Mouse (Mus musculus) monocyte, adult 5-6 weeks (primary cell): ENCODE measurements around the gene Arhgap17. TPM values are rescaled to one million over a fixed set of nuclear protein-coding genes. Genes with fewer than 3 reads are reported as not detected.

ENCODE experiments used
- ATAC-seq: fragments of 153-309, 156-312 bp; replicated peaks from 2 replicates; pipeline ENCODE4 v1.8.0; 2017; ENCODE audit warnings: mild to moderate bottlenecking; ENCODE audit not compliant: low TSS enrichment, insufficient number of reproducible peaks, severe bottlenecking, poor library complexity, low FRiP score
- total RNA-seq: library from RNA; stranded (forward); fragments of 200-1000, 200-491, 200-594 nt; gene quantifications from 3 replicates; pipeline ENCODE4 v1.2.3, GENCODE M21; 2017

Arhgap17 gene
- total RNA-seq, result 32.6 to 77.7 TPM (median 39.3 TPM) in 3 replicates

DNA sequence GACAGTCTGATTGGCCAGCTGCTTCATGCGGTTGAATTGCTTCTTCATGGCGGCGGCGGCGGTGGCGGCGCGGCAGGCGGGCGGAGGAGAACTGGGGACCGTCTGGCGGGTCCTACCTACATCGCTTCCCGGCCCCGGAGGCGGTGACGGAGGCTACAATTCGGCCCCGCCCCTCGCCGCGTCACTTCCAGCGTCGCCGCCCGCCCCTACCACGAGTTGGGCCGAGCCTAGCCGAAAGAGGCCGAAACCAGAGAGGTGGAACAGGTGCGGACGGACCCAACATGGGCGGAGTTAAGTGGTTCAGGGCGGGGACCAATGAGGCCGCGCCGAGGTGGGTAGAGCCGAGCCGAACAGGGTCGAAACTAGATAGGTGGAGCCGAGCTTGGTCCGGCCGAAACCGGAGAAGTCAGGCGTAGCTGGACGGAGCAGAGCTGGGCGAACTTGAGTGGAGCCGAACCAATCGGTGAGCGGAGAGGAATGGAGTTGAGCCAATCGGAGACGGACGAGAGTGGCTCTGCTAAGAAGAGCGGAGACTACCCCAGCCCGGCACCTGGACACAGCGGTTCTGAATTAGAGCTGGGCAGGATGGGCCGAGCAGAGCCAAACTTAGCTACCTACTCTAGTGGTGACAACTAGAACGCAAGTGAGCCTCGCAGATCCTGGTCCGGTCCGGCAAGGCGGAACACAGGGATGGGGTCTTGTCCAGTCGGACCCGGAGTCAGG is at the start of gene Arhgap17, which contains the start of gene Lcmt1:
TSS of gene Arhgap17 (minus strand) at position 157 of the 723 bp plus-strand sequence.
TSS of gene Lcmt1 (plus strand) at position 26 of the 723 bp plus-strand sequence.
- peak; percentile 82 for ATAC-seq

DNA sequence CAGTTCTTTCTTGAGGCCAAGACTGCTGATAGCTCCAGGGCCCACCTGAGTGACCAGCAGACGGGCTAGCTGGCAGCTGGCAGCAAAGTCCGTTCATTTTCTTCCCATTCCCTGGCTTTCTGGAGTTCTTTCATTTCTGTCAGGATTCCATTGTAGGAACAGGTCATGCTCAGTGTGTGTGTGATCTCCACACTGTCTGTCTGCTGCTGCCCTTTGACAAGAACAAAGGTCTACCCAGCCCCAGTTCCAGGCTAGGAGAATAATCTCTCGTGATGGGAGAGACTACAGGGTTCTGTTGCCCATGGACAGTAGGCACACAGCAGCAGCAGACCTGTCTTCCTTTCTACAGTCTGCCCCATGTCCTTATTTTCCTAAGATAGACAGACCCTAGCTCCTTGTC is 47.9 kb upstream of the Arhgap17 start:
- ATAC-seq, result no peak

DNA sequence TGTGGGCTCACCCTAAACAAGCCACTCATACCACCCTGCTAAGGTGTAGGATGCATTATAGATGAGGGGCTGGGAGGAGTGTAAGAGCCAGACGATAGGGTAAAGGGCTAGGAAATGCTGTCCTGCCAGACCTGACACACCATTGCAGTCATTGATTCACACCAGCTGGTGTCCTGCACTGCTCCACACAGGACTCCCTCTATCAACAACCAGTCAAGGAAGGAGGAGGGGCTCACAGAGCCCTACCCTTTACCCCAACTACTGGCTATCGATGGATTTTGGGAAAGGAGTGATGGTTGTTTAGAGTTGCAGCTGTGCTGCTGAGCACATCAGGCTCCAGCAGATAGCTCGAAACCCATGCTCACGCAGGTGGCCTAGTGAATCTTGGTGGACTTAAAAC is 47.1 kb upstream of the Arhgap17 start:
- ATAC-seq, result no peak

DNA sequence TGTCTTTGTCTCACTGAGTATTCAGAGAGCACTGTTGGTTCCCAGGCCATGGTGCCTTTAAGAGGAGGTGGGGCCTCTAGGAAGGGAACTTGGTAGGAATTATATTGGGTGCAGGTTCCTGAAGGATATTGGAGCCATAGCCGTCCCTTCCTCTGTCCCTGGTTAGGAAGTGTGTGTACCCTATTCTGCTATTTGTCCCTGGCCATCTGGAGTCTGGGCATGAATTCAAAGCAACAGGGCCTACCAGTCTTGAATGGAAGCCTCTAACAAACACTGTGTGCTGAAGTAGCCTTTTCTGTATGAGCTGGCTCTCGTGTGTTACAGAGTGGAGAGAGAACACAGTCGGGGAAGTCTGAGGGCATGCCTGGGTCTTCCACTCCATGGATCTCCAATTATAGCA is 42.4 kb upstream of the Arhgap17 start:
- ATAC-seq, result no peak

DNA sequence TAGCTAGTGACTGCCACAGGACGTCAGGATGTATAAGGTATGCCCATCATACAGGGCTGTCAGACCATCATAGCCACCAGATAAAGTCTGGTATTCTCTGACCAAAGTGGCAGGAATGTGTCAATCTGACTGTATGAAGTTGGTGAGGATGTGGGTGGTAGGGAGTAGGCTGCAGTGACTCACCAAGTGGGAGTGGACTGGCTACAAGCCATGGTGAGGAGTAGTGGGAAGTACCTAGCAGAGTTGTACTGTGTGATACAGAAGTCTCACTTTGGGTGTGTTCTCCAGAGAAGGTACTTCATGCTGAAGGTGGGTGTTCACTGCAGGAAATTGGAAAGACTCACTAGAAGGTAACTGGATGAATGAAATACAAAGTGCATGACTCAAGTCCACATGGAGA is 41.4 kb upstream of the Arhgap17 start:
- peak; percentile 97 for ATAC-seq

DNA sequence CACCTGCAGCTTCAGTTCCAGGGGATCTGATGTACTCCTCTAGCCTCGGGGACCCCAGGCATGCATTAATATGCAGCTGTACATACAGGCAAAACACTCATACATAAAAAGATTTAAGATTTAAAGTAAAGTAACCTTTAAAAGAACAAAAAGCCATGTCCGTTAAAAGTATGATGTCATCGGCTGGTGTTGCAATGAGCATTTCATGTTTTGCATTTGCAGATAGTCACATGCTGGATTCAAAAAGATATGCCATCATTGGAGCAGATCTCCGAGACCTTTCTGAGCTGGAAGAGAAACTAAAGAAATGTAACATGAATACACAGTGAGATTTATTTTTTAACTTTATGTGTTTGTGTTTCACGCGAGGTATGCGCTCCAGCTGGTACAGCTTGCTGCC is 40.8 kb upstream of the Arhgap17 start:
- peak; percentile 38; the same call in 1 of the 2 replicates for ATAC-seq

DNA sequence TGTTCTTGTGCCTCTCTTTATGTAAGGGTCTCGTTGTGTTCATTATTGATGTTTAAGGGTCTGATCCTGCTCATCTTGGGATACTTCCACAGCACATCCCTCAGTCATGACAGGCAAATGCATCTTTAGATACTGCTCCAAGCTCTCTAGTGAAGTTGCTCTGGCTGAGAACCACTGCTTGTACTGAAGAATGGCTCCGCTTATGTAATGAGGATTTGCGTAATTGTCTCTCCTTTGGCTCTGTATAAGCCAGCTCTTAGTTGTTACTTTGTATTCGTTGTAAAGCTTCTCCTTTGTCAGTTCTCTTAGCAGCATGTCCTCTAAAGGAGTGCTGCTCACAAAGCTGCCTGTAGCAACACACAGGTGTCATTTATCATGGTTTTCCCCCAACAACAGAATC is 37.3 kb upstream of the Arhgap17 start:
- ATAC-seq, result no peak

DNA sequence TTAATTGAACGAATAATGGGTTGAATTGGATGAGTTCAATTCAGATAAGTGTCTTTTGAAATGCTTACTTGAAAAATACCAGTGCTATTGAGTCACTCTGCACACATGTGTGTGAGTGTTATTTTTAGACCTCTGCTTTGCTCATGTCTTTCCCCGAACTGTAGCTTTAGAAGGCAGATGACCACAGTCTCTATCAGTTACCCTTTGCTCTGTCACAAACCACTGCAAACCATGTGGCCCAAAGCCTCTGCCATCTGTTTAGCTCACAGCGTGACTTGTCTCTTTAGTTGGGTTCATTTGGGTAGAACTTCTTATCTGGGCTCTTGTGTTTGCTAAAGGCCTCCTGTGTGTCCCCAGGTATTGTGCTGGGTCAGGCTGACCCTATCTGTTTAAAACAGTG is 35.9 kb upstream of the Arhgap17 start:
- no peak for ATAC-seq

DNA sequence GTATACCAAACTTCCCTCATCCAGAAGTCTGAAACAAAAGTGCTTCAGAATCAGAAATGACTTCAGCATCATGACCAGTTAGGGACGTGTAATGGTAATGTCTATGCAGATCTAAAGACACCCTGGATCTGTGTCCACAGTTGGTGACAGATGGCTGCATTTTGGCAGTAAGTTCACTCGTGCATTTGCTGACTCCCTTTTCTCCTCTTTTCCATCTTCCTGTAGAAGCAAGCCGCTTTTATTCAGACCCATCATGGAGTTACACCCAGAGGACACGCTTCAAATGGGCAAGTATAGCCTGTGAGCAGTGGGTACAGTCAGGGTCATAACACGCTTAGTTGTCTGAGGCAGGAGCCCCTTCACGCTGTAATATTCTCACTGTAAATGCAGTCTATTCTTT is 34.5 kb upstream of the Arhgap17 start:
- ATAC-seq, result no peak

DNA sequence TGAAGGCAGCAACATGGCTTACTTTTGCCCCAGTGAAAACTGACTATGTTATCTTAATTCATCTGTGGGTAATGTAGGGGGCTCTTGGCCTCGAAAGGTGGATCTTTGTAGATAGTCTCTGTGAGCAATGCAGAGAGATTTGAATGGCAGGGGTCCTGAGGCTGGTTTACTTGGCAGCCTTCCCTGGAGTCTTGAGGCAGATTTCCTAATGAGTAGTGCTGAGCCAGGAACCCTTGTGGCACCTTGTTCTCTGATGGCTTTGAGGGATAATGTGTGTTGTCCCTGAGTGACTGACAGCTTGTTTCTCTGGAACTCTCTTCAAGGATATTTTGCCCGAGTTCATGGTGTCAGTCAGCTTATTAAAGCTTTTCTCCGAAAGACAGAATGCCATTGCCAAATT is 31.4 kb upstream of the Arhgap17 start:
- no peak for ATAC-seq

DNA sequence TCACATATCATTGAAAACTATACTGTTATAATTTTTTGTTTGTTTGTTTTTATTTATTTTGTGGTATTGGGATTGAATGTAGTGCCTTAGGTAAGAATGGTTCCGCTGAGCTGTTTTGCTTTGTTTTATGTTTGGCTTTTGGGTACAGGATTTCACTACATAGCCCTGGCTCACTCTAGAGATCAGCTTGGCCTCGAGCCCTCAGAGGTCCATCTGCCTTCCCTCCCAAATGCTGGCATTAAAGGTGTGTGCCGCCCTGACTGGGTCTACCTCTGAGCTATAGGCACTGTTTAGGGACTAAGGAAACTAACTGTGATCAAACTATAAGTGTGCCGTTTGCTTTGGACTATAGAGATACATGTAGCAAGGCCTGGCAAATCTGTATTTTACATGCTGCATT is 29.6 kb upstream of the Arhgap17 start:
- no peak for ATAC-seq

DNA sequence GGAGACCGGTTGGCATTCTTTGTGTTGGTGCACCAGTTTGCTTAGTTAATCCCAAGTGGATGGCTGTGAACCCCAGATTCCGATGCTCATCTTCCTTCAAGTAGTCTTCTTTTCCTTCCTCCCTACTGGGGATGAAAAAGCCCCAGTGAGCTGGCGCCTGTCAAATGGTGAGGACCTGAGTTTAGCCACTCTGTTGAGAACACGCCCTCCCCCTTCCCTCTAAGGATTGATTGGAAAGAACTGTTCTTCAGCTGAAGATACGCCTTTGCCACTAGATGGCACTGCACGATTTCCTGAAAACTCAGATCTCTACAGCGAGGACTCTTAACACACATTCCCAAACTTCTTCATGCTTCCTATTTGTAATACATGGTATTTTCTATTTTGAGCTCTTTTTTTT is 29.1 kb upstream of the Arhgap17 start:
- ATAC-seq, result no peak; the same call in 1 of the 2 replicates

DNA sequence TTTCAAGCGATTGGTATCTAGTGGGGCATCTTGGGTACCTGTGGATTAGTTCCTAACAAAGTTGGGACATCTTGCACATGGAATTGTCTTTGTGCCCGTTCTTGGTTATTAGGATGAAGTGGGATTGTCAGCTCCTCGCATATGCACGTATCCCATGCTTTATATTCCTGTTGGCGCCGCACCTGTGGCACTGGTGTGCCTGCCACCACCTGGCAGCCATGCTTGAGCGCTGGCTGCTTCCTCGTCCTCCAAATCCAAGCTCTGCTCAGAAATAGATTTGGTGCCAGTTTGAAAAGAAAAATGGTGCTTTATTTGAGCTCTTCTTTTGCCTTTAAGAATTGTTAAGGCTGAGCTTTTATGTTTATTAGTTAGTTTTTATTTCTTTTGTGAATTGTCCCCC is 28.2 kb upstream of the Arhgap17 start:
- ATAC-seq, result no peak

DNA sequence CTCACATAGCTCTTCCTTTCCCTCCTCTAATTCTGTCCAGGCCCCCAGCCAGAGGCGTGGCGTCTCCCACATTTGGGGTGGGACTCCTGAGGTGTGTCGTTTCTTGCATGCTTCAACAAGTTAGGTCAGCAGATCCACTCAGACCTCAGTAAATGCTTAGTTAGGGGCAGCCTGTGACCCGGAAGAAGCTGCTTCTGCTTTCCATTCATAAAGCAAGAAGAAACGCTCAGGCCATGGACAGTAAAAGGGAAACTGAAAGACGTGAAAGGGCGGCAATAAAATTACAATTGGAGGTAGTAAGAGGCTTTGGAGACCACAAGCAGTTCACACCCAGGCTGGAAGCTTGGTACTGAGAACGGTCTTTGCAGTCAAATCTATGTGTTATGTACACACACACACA is 27.7 kb upstream of the Arhgap17 start:
- peak; percentile 66 for ATAC-seq

DNA sequence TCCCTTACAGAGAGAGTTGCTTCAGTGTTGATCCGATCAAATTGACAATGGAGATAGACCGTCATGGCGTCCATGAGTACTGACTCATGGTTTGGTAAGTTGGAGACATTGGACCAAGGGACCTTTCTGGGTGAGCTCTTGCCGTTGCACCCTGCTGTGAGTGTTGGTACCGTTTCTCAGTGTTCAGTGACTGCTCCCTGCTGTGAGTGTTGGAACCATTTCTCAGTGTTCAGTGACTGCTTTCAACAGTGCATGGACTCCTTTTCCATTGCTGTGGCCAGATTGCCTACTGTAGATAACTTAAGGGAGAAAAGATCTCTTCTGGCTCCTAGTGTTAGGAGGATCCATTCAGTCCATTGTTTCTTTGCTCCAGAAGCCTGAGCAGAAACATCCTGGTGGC is 27.2 kb upstream of the Arhgap17 start:
- no peak for ATAC-seq

DNA sequence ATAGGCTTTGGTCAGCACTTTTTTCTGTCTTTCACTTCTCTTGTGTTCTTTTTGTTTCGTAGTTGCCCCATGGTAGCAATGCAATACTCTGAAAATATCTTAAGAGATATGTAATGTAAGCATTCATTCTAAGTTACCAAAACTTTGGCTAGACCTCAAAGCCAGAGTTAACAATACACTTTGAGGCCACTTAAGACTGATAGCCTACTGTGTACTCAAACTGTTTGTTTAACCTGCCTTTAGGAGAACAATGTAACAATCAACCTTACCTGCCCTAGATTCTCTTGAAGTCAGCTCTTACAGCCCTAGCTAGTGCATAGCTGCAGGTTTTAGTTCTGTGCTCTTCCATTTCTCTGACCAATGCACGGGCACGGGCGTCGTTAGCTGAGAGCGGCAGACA is 24.6 kb upstream of the Arhgap17 start:
- no peak for ATAC-seq

DNA sequence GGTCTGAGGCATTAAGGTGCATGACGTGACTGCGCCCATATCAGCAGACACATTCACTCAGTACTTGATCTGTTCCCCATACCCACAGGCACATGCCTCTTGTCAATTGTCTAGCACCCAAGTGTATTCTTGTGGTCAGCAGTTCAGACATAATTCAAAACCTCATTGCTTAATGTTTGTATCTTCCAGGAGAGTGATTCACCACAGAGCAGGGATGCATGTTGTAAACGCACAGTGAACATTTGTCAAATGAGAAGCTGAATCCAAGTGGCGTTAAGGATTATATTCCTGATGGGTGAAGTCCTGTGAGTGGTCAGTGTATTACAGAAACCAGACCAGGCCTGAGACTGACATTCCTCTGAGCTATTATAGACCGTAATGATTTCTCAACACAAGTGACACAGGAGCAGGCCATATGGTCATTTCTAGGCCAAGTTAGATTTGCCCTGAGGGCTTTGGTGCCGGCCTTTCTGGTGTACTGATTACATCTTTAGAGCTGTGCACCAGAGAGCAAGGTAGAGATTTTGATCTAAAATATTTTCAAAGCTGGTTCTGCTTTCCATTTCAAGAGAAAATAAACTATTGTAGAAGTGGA is 20.1 kb upstream of the Arhgap17 start:
- no peak for ATAC-seq

DNA sequence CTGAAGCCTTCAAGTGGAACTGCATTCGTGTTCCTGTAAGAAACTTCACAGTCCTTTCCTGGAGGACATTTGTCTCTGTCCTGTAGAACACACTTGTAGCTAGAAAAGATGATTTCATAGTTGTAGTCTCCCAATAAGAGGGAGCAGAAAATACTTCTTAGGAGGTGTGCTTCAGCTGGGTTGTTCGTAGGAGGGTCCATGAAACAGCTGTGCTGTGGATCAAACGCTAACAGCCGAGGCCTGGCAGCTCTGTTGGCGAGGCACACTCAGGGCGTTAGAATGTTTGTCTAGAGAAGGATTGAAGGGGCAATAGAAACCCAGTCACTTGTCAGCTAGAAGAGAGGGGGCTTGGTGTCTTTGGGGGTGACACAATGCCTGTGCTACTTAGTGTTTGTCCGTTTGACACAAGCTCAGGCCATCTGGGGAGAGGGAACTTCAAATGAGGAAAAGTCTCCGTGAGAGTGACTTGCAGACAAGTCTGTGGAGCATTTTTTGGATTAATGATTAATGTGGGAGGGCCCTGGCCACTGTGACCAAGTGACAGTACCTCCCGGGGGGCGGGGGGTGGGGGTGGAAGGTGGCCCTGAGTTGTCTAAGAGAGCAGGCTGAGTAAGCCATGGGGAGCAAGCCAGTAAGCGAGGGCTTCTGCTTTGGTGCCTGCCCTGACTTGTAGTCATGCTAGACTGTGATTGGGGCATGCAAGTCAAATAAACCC is 16.1 kb upstream of the Arhgap17 start:
- ATAC-seq, result no peak

DNA sequence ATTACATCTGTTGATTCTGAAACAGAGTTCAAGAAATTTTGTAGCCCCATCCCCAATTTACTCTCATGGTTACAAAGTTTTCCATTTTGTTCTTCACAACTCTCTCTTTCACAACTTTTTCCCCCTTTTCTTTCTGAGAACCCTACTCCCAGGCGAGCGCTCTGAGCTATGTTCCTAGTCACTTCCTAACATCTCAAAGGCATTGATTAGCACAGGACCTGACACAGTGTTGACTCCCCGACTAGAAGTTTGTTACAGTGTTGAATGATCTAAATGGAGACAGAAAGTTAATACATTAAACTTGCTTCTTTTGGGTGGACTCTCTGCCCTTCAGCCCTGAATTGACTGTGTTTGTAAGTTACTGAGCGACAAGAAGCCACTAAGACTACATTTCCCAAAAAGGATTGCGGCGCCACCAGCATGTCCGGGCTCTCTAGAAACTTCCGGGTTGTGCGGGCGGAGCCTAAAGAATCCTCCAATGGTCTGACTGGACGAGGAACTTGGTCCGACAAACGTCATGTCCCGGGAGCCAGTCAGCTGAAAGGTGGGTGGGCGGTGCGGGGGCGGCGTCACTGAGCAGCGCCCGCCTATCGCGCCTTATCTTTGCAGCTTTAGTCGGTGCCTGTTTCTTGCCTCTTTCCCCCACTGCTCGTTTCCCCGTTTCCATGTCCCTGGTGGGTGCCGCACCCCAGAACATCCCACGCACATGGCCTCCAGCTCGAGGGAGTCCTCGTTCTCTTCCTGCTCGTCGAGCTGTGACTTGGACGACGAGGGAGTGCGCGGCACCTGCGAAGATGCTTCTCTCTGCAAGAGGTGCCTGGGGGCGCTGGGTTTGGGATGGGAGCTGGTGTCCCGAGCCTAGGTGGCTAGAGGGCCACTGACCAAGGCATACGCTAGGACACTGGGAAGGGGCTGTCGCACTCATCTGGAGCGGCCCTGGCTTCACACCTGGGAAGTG is 8.0 kb upstream of the Arhgap17 start:
- ATAC-seq, result peak; percentile 98
